Mouse (Mus musculus): ENCODE data around the gene Cds2. TPM values are rescaled to one million over a fixed set of nuclear protein-coding genes. Genes with fewer than 3 reads are reported as not detected.
"Not testable (repeated sequence)": the region's sequence is repeated elsewhere in the genome, so short reads cannot be mapped to it uniquely, and the experiment has no call there.

Gene Cds2
- 36.9 and 37.9 TPM in 2 replicates for polyA plus RNA-seq (2012; rRNA removed)

- DNase-seq (ENCODE audit: low read depth) = peak; percentile 88
Observed at GRCm38 (mm10) chr2:132262879-132263398, at the start of gene Cds2. TSS of gene Cds2 (plus strand) at chr2:132263148.

- no peak for DNase-seq (ENCODE audit: low read depth)
Observed at GRCm38 (mm10) chr2:132221611-132222073, 41.3 kb upstream of the Cds2 start.

- no peak for DNase-seq (ENCODE audit: low read depth)
Observed at GRCm38 (mm10) chr2:132224359-132224758, 38.6 kb upstream of the Cds2 start.

GRCm38 (mm10) chr2:132232413-132232945 lies 30.5 kb upstream of the Cds2 start:
- no peak for DNase-seq (ENCODE audit: low read depth)

GRCm38 (mm10) chr2:132233985-132234765 lies 28.8 kb upstream of the Cds2 start:
- DNase-seq (ENCODE audit: low read depth) = no peak

GRCm38 (mm10) chr2:132235291-132235690 lies 27.7 kb upstream of the Cds2 start:
- no peak for DNase-seq (ENCODE audit: low read depth)

- no peak for DNase-seq (ENCODE audit: low read depth)
Observed at GRCm38 (mm10) chr2:132235975-132236374, 27.0 kb upstream of the Cds2 start.

- not testable (repeated sequence) for DNase-seq (ENCODE audit: low read depth)
Observed at GRCm38 (mm10) chr2:132239434-132239833, 23.5 kb upstream of the Cds2 start.

- not testable (repeated sequence) for DNase-seq (ENCODE audit: low read depth)
Observed at GRCm38 (mm10) chr2:132240457-132240856, 22.5 kb upstream of the Cds2 start.

GRCm38 (mm10) chr2:132243370-132243769 lies 19.6 kb upstream of the Cds2 start:
- no peak for DNase-seq (ENCODE audit: low read depth)

- peak; percentile 46 for DNase-seq (ENCODE audit: low read depth)
Observed at GRCm38 (mm10) chr2:132247539-132248313, 15.2 kb upstream of the Cds2 start, which contains the start of gene Tmem230. TSS of gene Tmem230 (minus strand) at chr2:132247807.

GRCm38 (mm10) chr2:132251911-132252310 lies 11.0 kb upstream of the Cds2 start:
- DNase-seq (ENCODE audit: low read depth) = no peak

- DNase-seq (ENCODE audit: low read depth) = peak; percentile 74
Observed at GRCm38 (mm10) chr2:132252542-132253528, 10.1 kb upstream of the Cds2 start, which contains the start of gene Pcna. TSS of gene Pcna (minus strand) at chr2:132253314.

GRCm38 (mm10) chr2:132253603-132254002 lies 9.3 kb upstream of the Cds2 start:
- DNase-seq (ENCODE audit: low read depth) = no peak

GRCm38 (mm10) chr2:132257350-132258068 lies 5.4 kb upstream of the Cds2 start:
- no peak for DNase-seq (ENCODE audit: low read depth)

GRCm38 (mm10) chr2:132260601-132261000 lies 2.3 kb upstream of the Cds2 start:
- DNase-seq (ENCODE audit: low read depth) = no peak

- DNase-seq (ENCODE audit: low read depth) = no peak
Observed at GRCm38 (mm10) chr2:132262175-132262574, 773 bp upstream of the Cds2 start.

GRCm38 (mm10) chr2:132263421-132264265 lies 695 bp downstream of the Cds2 start:
- no peak for DNase-seq (ENCODE audit: low read depth)

- no peak for DNase-seq (ENCODE audit: low read depth)
Observed at GRCm38 (mm10) chr2:132264266-132264710, 1.3 kb downstream of the Cds2 start.

All from gonadal fat pad, adult 2 months (tissue).